Mouse (Mus musculus): ENCODE results near the gene Ten1. TPM values are rescaled to one million over a fixed set of nuclear protein-coding genes. Genes with fewer than 3 reads are reported as not detected.
A peak's percentile ranks its signal among the peaks of the same experiment; 100 is the strongest.

Ten1 gene
- 81.5 and 91.7 TPM in 2 replicates for polyA plus RNA-seq (2015; fragmentation: Nextera tagmentation; extraction: Ambion mirVana)

GRCm38 (mm10) chr11:116198639-116199531, at the start of gene Ten1, which contains the start of gene Acox1:
TSS of gene Ten1 (plus strand) at chr11:116198855.
TSS of gene Acox1 (minus strand) at chr11:116199045.
- H3K4me2 ChIP-seq (replicated peaks): peak within 1 kb of the TSS; percentile 64
- peak within 1 kb of the TSS; percentile 84 for H3K4me3 ChIP-seq
- peaks cover 40% of the 10 kb centered on the region for H3K4me1 ChIP-seq
- H3K9ac ChIP-seq (replicated peaks): peak within 1 kb of the TSS; percentile 91
- no peaks in the 10 kb centered on the region for H3K36me3 ChIP-seq
- ATAC-seq (replicated peaks): peak; percentile 99
- H3K9me3 ChIP-seq: no peaks in the 10 kb centered on the region
- H3K27me3 ChIP-seq: no peaks in the 10 kb centered on the region
- WGBS: under 1% methylated on average over 61 of the region's 62 CpGs
- peak within 1 kb of the TSS; percentile 97 for H3K27ac ChIP-seq (replicated peaks)

GRCm38 (mm10) chr11:116149341-116149740, 49.3 kb upstream of the Ten1 start:
- H3K4me1 ChIP-seq: no peaks in the 10 kb centered on the region
- 86% methylated on average over 6 of the region's 6 CpGs for WGBS
- no peak overlapping the region for H3K9ac ChIP-seq (replicated peaks)

GRCm38 (mm10) chr11:116150960-116151359, 47.7 kb upstream of the Ten1 start:
- peaks cover 98% of the 10 kb centered on the region for H3K36me3 ChIP-seq
- H3K4me2 ChIP-seq (replicated peaks): no peak overlapping the region
- ATAC-seq (replicated peaks): no peak
- H3K9ac ChIP-seq (replicated peaks): no peak overlapping the region
- no peaks in the 10 kb centered on the region for H3K9me3 ChIP-seq
- H3K4me3 ChIP-seq: no peak overlapping the region
- no peaks in the 10 kb centered on the region for H3K27me3 ChIP-seq
- H3K27ac ChIP-seq (replicated peaks): no peak overlapping the region
- WGBS: 92% methylated on average over 2 of the region's 2 CpGs
- H3K4me1 ChIP-seq: no peaks in the 10 kb centered on the region

More at GRCm38 (mm10) chr11:116149341-116149740, 49.3 kb upstream of the Ten1 start:
- Histone ChIP-seq H3K36me3 (peaks cover 98% of the 10 kb centered on the region), H3K9me3 (no peaks in the 10 kb centered on the region), H3K4me2 (replicated peaks) (no peak overlapping the region), H3K27ac (replicated peaks) (no peak overlapping the region), H3K27me3 (no peaks in the 10 kb centered on the region), H3K4me3 (no peak overlapping the region)
- ATAC-seq (replicated peaks): no peak

- 74% methylated on average over 12 of the region's 12 CpGs for WGBS
Measured at GRCm38 (mm10) chr11:116161312-116161711, 37.3 kb upstream of the Ten1 start.

GRCm38 (mm10) chr11:116162146-116162545, 36.5 kb upstream of the Ten1 start:
- H3K36me3 ChIP-seq: peaks cover 48% of the 10 kb centered on the region
- peak overlapping the region; percentile 43; the same call in 1 of the 2 replicates for H3K27ac ChIP-seq (replicated peaks)
- no peak overlapping the region for H3K4me3 ChIP-seq
- no peak overlapping the region for H3K4me2 ChIP-seq (replicated peaks)
- no peaks in the 10 kb centered on the region for H3K9me3 ChIP-seq
- 0 out of 2 replicates have a peak, but pooled peaks have one; percentile 37 for ATAC-seq (replicated peaks)
- no peaks in the 10 kb centered on the region for H3K27me3 ChIP-seq
- no peak overlapping the region for H3K9ac ChIP-seq (replicated peaks)
- WGBS: 51% methylated on average over 10 of the region's 10 CpGs
- peaks cover 32% of the 10 kb centered on the region for H3K4me1 ChIP-seq

More at GRCm38 (mm10) chr11:116161312-116161711, 37.3 kb upstream of the Ten1 start:
- H3K9ac ChIP-seq (replicated peaks): no peak overlapping the region
- no peak for ATAC-seq (replicated peaks)
- no peak overlapping the region for H3K4me3 ChIP-seq
- H3K36me3 ChIP-seq: peaks cover 56% of the 10 kb centered on the region
- H3K9me3 ChIP-seq: no peaks in the 10 kb centered on the region
- peaks cover 24% of the 10 kb centered on the region for H3K4me1 ChIP-seq
- no peaks in the 10 kb centered on the region for H3K27me3 ChIP-seq
- no peak overlapping the region for H3K27ac ChIP-seq (replicated peaks)
- no peak overlapping the region for H3K4me2 ChIP-seq (replicated peaks)

GRCm38 (mm10) chr11:116163002-116163401, 35.7 kb upstream of the Ten1 start:
- no peaks in the 10 kb centered on the region for H3K9me3 ChIP-seq
- H3K9ac ChIP-seq (replicated peaks): 0 out of 2 replicates have a peak overlapping the region, but pooled peaks have one; percentile 5
- H3K4me1 ChIP-seq: peaks cover 34% of the 10 kb centered on the region
- WGBS: 27% methylated on average over 9 of the region's 9 CpGs
- no peak overlapping the region for H3K27ac ChIP-seq (replicated peaks)
- no peak overlapping the region for H3K4me3 ChIP-seq
- no peak for ATAC-seq (replicated peaks)
- H3K27me3 ChIP-seq: no peaks in the 10 kb centered on the region
- peaks cover 40% of the 10 kb centered on the region for H3K36me3 ChIP-seq
- H3K4me2 ChIP-seq (replicated peaks): no peak overlapping the region

GRCm38 (mm10) chr11:116167232-116167631, 31.4 kb upstream of the Ten1 start:
- H3K27me3 ChIP-seq: no peaks in the 10 kb centered on the region
- H3K36me3 ChIP-seq: peaks cover 13% of the 10 kb centered on the region
- H3K9ac ChIP-seq (replicated peaks): peak overlapping the region; percentile 88
- ATAC-seq (replicated peaks): no peak
- 6% methylated on average over 6 of the region's 6 CpGs for WGBS
- H3K4me2 ChIP-seq (replicated peaks): peak overlapping the region; percentile 67
- peak overlapping the region; percentile 92 for H3K27ac ChIP-seq (replicated peaks)
- H3K4me3 ChIP-seq: peak overlapping the region; percentile 84
- no peaks in the 10 kb centered on the region for H3K9me3 ChIP-seq
- H3K4me1 ChIP-seq: peaks cover 33% of the 10 kb centered on the region

GRCm38 (mm10) chr11:116167884-116168439, 30.7 kb upstream of the Ten1 start, which contains the start of gene Fbf1:
TSS of gene Fbf1 (minus strand) at chr11:116168166.
- H3K9ac ChIP-seq (replicated peaks): peak within 1 kb of the TSS; percentile 88
- WGBS: under 1% methylated on average over 40 of the region's 40 CpGs
- peak; percentile 99 for ATAC-seq (replicated peaks)
- H3K27me3 ChIP-seq: no peaks in the 10 kb centered on the region
- peak within 1 kb of the TSS; percentile 67 for H3K4me2 ChIP-seq (replicated peaks)
- H3K36me3 ChIP-seq: peaks cover 20% of the 10 kb centered on the region
- no peaks in the 10 kb centered on the region for H3K9me3 ChIP-seq
- peak within 1 kb of the TSS; percentile 92 for H3K27ac ChIP-seq (replicated peaks)
- H3K4me1 ChIP-seq: peaks cover 27% of the 10 kb centered on the region
- H3K4me3 ChIP-seq: peak within 1 kb of the TSS; percentile 84

GRCm38 (mm10) chr11:116169214-116169613, 29.4 kb upstream of the Ten1 start:
- peaks cover 25% of the 10 kb centered on the region for H3K4me1 ChIP-seq
- no peaks in the 10 kb centered on the region for H3K27me3 ChIP-seq
- H3K9ac ChIP-seq (replicated peaks): no peak overlapping the region
- H3K36me3 ChIP-seq: peaks cover 23% of the 10 kb centered on the region
- no peak overlapping the region for H3K4me2 ChIP-seq (replicated peaks)
- 87% methylated on average over 3 of the region's 3 CpGs for WGBS
- no peak overlapping the region for H3K27ac ChIP-seq (replicated peaks)
- ATAC-seq (replicated peaks): no peak
- H3K9me3 ChIP-seq: no peaks in the 10 kb centered on the region
- no peak overlapping the region for H3K4me3 ChIP-seq

- no peak overlapping the region for H3K9ac ChIP-seq (replicated peaks)
- H3K4me3 ChIP-seq: no peak overlapping the region
- peaks cover 24% of the 10 kb centered on the region for H3K4me1 ChIP-seq
- H3K4me2 ChIP-seq (replicated peaks): no peak overlapping the region
- H3K27ac ChIP-seq (replicated peaks): no peak overlapping the region
- H3K36me3 ChIP-seq: peaks cover 31% of the 10 kb centered on the region
- no peaks in the 10 kb centered on the region for H3K9me3 ChIP-seq
- WGBS: 84% methylated on average over 5 of the region's 5 CpGs
- ATAC-seq (replicated peaks): no peak
- no peaks in the 10 kb centered on the region for H3K27me3 ChIP-seq
Measured at GRCm38 (mm10) chr11:116170003-116170800, 28.5 kb upstream of the Ten1 start.

GRCm38 (mm10) chr11:116171959-116172358, 26.7 kb upstream of the Ten1 start:
- ATAC-seq (replicated peaks): no peak
- no peak overlapping the region for H3K9ac ChIP-seq (replicated peaks)
- no peak overlapping the region for H3K4me3 ChIP-seq
- WGBS: 78% methylated on average over 2 of the region's 2 CpGs
- peaks cover 7% of the 10 kb centered on the region for H3K4me1 ChIP-seq
- H3K9me3 ChIP-seq: no peaks in the 10 kb centered on the region
- peak overlapping the region; percentile 2; the same call in 1 of the 2 replicates for H3K27ac ChIP-seq (replicated peaks)
- H3K36me3 ChIP-seq: peaks cover 43% of the 10 kb centered on the region
- H3K4me2 ChIP-seq (replicated peaks): no peak overlapping the region
- no peaks in the 10 kb centered on the region for H3K27me3 ChIP-seq

All from forebrain, embryonic 15.5 days (tissue).